ENCODE assay signal across 8 mouse cellular contexts in genomic region chr13:69002173-69002572, GRCm38 (mm10). TPM values are rescaled to one million over a fixed set of nuclear protein-coding genes. Genes with fewer than 3 reads are reported as not detected.
DNase-seq lines count a peak whose midpoint lies in the region; ATAC-seq lines count a peak whose summit lies in the region.

No protein-coding gene starts in this region.

- H3K4me2 ChIP-seq in hindbrain, embryonic 11.5 days (replicated peaks; ENCODE audit: low read depth, low read length) = no peak overlapping the region
- H3K4me2 ChIP-seq in hindbrain, embryonic 12.5 days (replicated peaks) = no peak overlapping the region
- no peak overlapping the region for H3K4me2 ChIP-seq in intestine, embryonic 14.5 days (ENCODE audit: low read length)

- 20% methylated on average over 4 of the region's 4 CpGs for WGBS in hindbrain, embryonic 11.5 days
- 22% methylated on average over 4 of the region's 4 CpGs for WGBS in hindbrain, embryonic 12.5 days
- 20% methylated on average over 4 of the region's 4 CpGs for WGBS in intestine, embryonic 14.5 days
- 24% methylated on average over 4 of the region's 4 CpGs for WGBS in limb, embryonic 10.5 days

- H3K9me3 ChIP-seq in hindbrain, embryonic 11.5 days (ENCODE audit: control insufficient read depth, low read length) = no peaks in the 10 kb centered on the region
- no peaks in the 10 kb centered on the region for H3K9me3 ChIP-seq in hindbrain, embryonic 12.5 days (replicated peaks)
- H3K9me3 ChIP-seq in intestine, embryonic 14.5 days (ENCODE audit: control insufficient read depth, low read length) = no peaks in the 10 kb centered on the region
- no peaks in the 10 kb centered on the region for H3K9me3 ChIP-seq in limb, embryonic 10.5 days (replicated peaks)

- no peak overlapping the region for H3K27ac ChIP-seq in hindbrain, embryonic 11.5 days (ENCODE audit: low read depth, low read length)
- H3K27ac ChIP-seq in hindbrain, embryonic 12.5 days = no peak overlapping the region
- H3K27ac ChIP-seq in intestine, embryonic 14.5 days (ENCODE audit: low read depth) = no peak overlapping the region
- no peak overlapping the region for H3K27ac ChIP-seq in limb, embryonic 10.5 days

- peak; percentile 78 for DNase-seq in hindbrain, embryonic 11.5 days (ENCODE audit: low spot score)
- peak; percentile 31 for DNase-seq in Muller cell, postnatal 12 days (ENCODE audit: inconsistent ontology term)
- DNase-seq in embryo, embryonic 10 days (ENCODE audit: low spot score) = peak; percentile 85
- DNase-seq in intestine, embryonic 14.5 days (ENCODE audit: low spot score) = peak; percentile 63
- DNase-seq in limb, embryonic 10.5 days (ENCODE audit: low spot score) = peak; percentile 59
- peak; percentile 68 for DNase-seq in right cerebral cortex, postnatal 14 days
- no peak for DNase-seq in urinary bladder, adult 2 months (ENCODE audit: low spot score)

- no peak for ATAC-seq in hindbrain, embryonic 11.5 days (ENCODE audit: low FRiP score)
- ATAC-seq in hindbrain, embryonic 12.5 days (ENCODE audit: low FRiP score) = no peak
- ATAC-seq in intestine, embryonic 14.5 days (replicated peaks; ENCODE audit: low FRiP score, low TSS enrichment, low read depth) = no peak

- no peak overlapping the region for H3K4me3 ChIP-seq in hindbrain, embryonic 11.5 days (ENCODE audit: low read depth, low read length)
- H3K4me3 ChIP-seq in hindbrain, embryonic 12.5 days = no peak overlapping the region
- no peak overlapping the region for H3K4me3 ChIP-seq in intestine, embryonic 14.5 days (ENCODE audit: low read depth, low read length)
- no peak overlapping the region for H3K4me3 ChIP-seq in limb, embryonic 10.5 days

- 0 out of 2 replicates have a peak, but pooled peaks cover 2% of the 10 kb centered on the region for H3K4me1 ChIP-seq in hindbrain, embryonic 11.5 days (replicated peaks; ENCODE audit: control insufficient read depth, insufficient read depth, low read length)
- peaks cover 20% of the 10 kb centered on the region for H3K4me1 ChIP-seq in hindbrain, embryonic 12.5 days
- peaks cover 9% of the 10 kb centered on the region for H3K4me1 ChIP-seq in intestine, embryonic 14.5 days (replicated peaks; ENCODE audit: control insufficient read depth, insufficient read depth, low read length)
- peaks cover 26% of the 10 kb centered on the region for H3K4me1 ChIP-seq in limb, embryonic 10.5 days

- no peaks in the 10 kb centered on the region for H3K36me3 ChIP-seq in hindbrain, embryonic 11.5 days (ENCODE audit: control insufficient read depth, insufficient read depth, low read length)
- no peaks in the 10 kb centered on the region for H3K36me3 ChIP-seq in hindbrain, embryonic 12.5 days
- H3K36me3 ChIP-seq in intestine, embryonic 14.5 days (ENCODE audit: control insufficient read depth, insufficient read depth, low read length) = no peaks in the 10 kb centered on the region
- H3K36me3 ChIP-seq in limb, embryonic 10.5 days = no peaks in the 10 kb centered on the region

- H3K9ac ChIP-seq in hindbrain, embryonic 11.5 days (ENCODE audit: low read depth, low read length) = no peak overlapping the region
- H3K9ac ChIP-seq in hindbrain, embryonic 12.5 days = no peak overlapping the region
- H3K9ac ChIP-seq in intestine, embryonic 14.5 days (ENCODE audit: low read length) = no peak overlapping the region

- H3K27me3 ChIP-seq in hindbrain, embryonic 11.5 days (ENCODE audit: control insufficient read depth, insufficient read depth, low read length) = peaks cover 9% of the 10 kb centered on the region
- H3K27me3 ChIP-seq in hindbrain, embryonic 12.5 days = peaks cover 20% of the 10 kb centered on the region
- H3K27me3 ChIP-seq in intestine, embryonic 14.5 days (replicated peaks; ENCODE audit: control insufficient read depth, insufficient read depth, low read length) = peaks cover 12% of the 10 kb centered on the region
- H3K27me3 ChIP-seq in limb, embryonic 10.5 days (ENCODE audit: low read depth, poor library complexity, severe bottlenecking) = peaks cover 39% of the 10 kb centered on the region

RNA-seq across cellular contexts. Expression of gene Adcy2, which starts 2.8 kb away (rescaled TPM):
- polyA plus RNA-seq in hindbrain, embryonic 11.5 days (2014; fragmentation: Nextera tagmentation; extraction: Ambion mirVana) = 2.9 and 3.3 TPM in 2 replicates
- polyA plus RNA-seq in hindbrain, embryonic 12.5 days (2016; fragmentation: Nextera tagmentation; extraction: Ambion mirVana) = 6.5 and 7.0 TPM in 2 replicates
- 4.4 and 5.5 TPM in 2 replicates for polyA plus RNA-seq in intestine, embryonic 14.5 days (2014; fragmentation: Nextera tagmentation; extraction: Ambion mirVana)
- polyA plus RNA-seq in limb, embryonic 10.5 days (2016; fragmentation: Nextera tagmentation; extraction: Ambion mirVana) = 0.39 and 1.2 TPM in 2 replicates
- 3.1 and 3.8 TPM in 2 replicates for polyA plus RNA-seq in urinary bladder, adult 2 months (2012; rRNA removed)
